Comparison of ENCODE assay signal across 8 mouse cellular contexts in genomic region chr3:90432811-90433219, GRCm38 (mm10). TPM values are rescaled to one million over a fixed set of nuclear protein-coding genes. Genes with fewer than 3 reads are reported as not detected.
DNase-seq lines count a peak whose midpoint lies in the region; ATAC-seq and TF ChIP-seq lines count a peak whose summit lies in the region.

No protein-coding gene starts in this region.

- TF ChIP-seq CTCF in thymus, adult 2 months (IDR thresholded peaks at IDR 0.05; ENCODE audit: borderline replicate concordance, control insufficient read depth, extremely low read depth, insufficient read depth, low read length, poor library complexity): no peak
- no peak for TF ChIP-seq CTCF in intestine, postnatal 0 days (IDR thresholded peaks at IDR 0.05; ENCODE audit: low read depth)
- no peak for TF ChIP-seq CTCF in liver, adult 2 months (IDR thresholded peaks at IDR 0.05; ENCODE audit: low read depth, low read length)

- H3K4me2 ChIP-seq in forebrain, embryonic 15.5 days (replicated peaks): peak overlapping the region; percentile 96
- H3K4me2 ChIP-seq in intestine, postnatal 0 days (replicated peaks; ENCODE audit: low read depth): peak overlapping the region; percentile 96
- peak overlapping the region; percentile 91 for H3K4me2 ChIP-seq in midbrain, embryonic 16.5 days (ENCODE audit: low read length)

- no peaks in the 10 kb centered on the region for H3K9me3 ChIP-seq in forebrain, embryonic 15.5 days
- H3K9me3 ChIP-seq in intestine, postnatal 0 days (ENCODE audit: control insufficient read depth): no peaks in the 10 kb centered on the region
- H3K9me3 ChIP-seq in midbrain, embryonic 16.5 days (replicated peaks; ENCODE audit: control insufficient read depth, low read length, poor library complexity, severe bottlenecking): no peaks in the 10 kb centered on the region

- peak; percentile 20; the same call in 1 of the 2 replicates for ATAC-seq in forebrain, embryonic 15.5 days (replicated peaks)
- peak; percentile 11; the same call in 1 of the 2 replicates for ATAC-seq in intestine, postnatal 0 days
- peak; percentile 36 for ATAC-seq in midbrain, embryonic 16.5 days
- ATAC-seq in CD4-positive, CD25-positive, alpha-beta regulatory T cell, adult 4 months: no peak

- WGBS in thymus, adult 2 months: under 1% methylated on average over 12 of the region's 12 CpGs
- 0% methylated on average over 12 of the region's 12 CpGs for WGBS in forebrain, embryonic 15.5 days
- 3% methylated on average over 12 of the region's 12 CpGs for WGBS in intestine, postnatal 0 days
- WGBS in liver, adult 2 months: 2% methylated on average over 11 of the region's 12 CpGs
- under 1% methylated on average over 12 of the region's 12 CpGs for WGBS in midbrain, embryonic 16.5 days

- H3K36me3 ChIP-seq in thymus, adult 2 months (ENCODE audit: control insufficient read depth, insufficient read depth, low read length): no peaks in the 10 kb centered on the region
- H3K36me3 ChIP-seq in forebrain, embryonic 15.5 days: no peaks in the 10 kb centered on the region
- no peaks in the 10 kb centered on the region for H3K36me3 ChIP-seq in intestine, postnatal 0 days (ENCODE audit: control insufficient read depth, insufficient read depth)
- H3K36me3 ChIP-seq in liver, adult 2 months (ENCODE audit: control insufficient read depth, insufficient read depth, low read length): no peaks in the 10 kb centered on the region
- no peaks in the 10 kb centered on the region for H3K36me3 ChIP-seq in midbrain, embryonic 16.5 days (ENCODE audit: control insufficient read depth, insufficient read depth, low read length)

- peaks cover 8% of the 10 kb centered on the region for H3K4me1 ChIP-seq in thymus, adult 2 months (replicated peaks; ENCODE audit: control insufficient read depth, insufficient read depth, low read length)
- peaks cover 8% of the 10 kb centered on the region for H3K4me1 ChIP-seq in brown adipose tissue, adult 24 weeks (ENCODE audit: control insufficient read depth, insufficient read depth, insufficient read length, low read length)
- H3K4me1 ChIP-seq in forebrain, embryonic 15.5 days: peaks cover 24% of the 10 kb centered on the region
- H3K4me1 ChIP-seq in intestine, postnatal 0 days (replicated peaks; ENCODE audit: control insufficient read depth, insufficient read depth, low read length): peaks cover 5% of the 10 kb centered on the region; the same call in 1 of the 2 replicates
- H3K4me1 ChIP-seq in liver, adult 2 months (ENCODE audit: control insufficient read depth, insufficient read depth, low read length): peaks cover 2% of the 10 kb centered on the region; the same call in 1 of the 2 replicates
- H3K4me1 ChIP-seq in midbrain, embryonic 16.5 days (ENCODE audit: control insufficient read depth, insufficient read depth, low read length): peaks cover 22% of the 10 kb centered on the region

- no peaks in the 10 kb centered on the region for H3K27me3 ChIP-seq in thymus, adult 2 months (ENCODE audit: control insufficient read depth, insufficient read depth, low read length)
- H3K27me3 ChIP-seq in forebrain, embryonic 15.5 days: no peaks in the 10 kb centered on the region; the same call in 1 of the 2 replicates
- H3K27me3 ChIP-seq in intestine, postnatal 0 days (replicated peaks; ENCODE audit: control insufficient read depth, insufficient read depth, low read length): no peaks in the 10 kb centered on the region
- H3K27me3 ChIP-seq in liver, adult 2 months (ENCODE audit: control insufficient read depth, insufficient read depth, low read length): no peaks in the 10 kb centered on the region
- no peaks in the 10 kb centered on the region for H3K27me3 ChIP-seq in midbrain, embryonic 16.5 days (ENCODE audit: control insufficient read depth, insufficient read depth, low read depth, low read length)

- peaks cover 4% of the 10 kb centered on the region; the same call in 1 of the 2 replicates for H3K79me2 ChIP-seq in liver, adult 2 months (ENCODE audit: control insufficient read depth, insufficient read depth, low read length)

- peak overlapping the region; percentile 90 for H3K9ac ChIP-seq in forebrain, embryonic 15.5 days (replicated peaks)
- H3K9ac ChIP-seq in intestine, postnatal 0 days (ENCODE audit: low read depth, low read length): peak overlapping the region; percentile 86
- peak overlapping the region; percentile 78 for H3K9ac ChIP-seq in liver, adult 2 months (ENCODE audit: low read depth, low read length)
- peak overlapping the region; percentile 94 for H3K9ac ChIP-seq in midbrain, embryonic 16.5 days (ENCODE audit: low read depth, low read length)

- H3K4me3 ChIP-seq in thymus, adult 2 months (ENCODE audit: control insufficient read depth, insufficient read depth, low read length): peak overlapping the region; percentile 66
- H3K4me3 ChIP-seq in brown adipose tissue, adult 24 weeks (ENCODE audit: insufficient read depth, low read depth, low read length): peak overlapping the region; percentile 71
- peak overlapping the region; percentile 71 for H3K4me3 ChIP-seq in forebrain, embryonic 15.5 days
- H3K4me3 ChIP-seq in intestine, postnatal 0 days (ENCODE audit: low read depth, low read length): peak overlapping the region; percentile 69
- H3K4me3 ChIP-seq in liver, adult 2 months (ENCODE audit: insufficient read depth, low read depth, low read length): peak overlapping the region; percentile 76
- peak overlapping the region; percentile 71 for H3K4me3 ChIP-seq in midbrain, embryonic 16.5 days (ENCODE audit: low read depth, low read length)

- TF ChIP-seq POLR2A in thymus, adult 2 months (IDR thresholded peaks at IDR 0.05; ENCODE audit: control insufficient read depth, extremely low read depth, insufficient read depth, low read length, poor library complexity): no peak
- no peak for TF ChIP-seq POLR2A in liver, adult 2 months (IDR thresholded peaks at IDR 0.05; ENCODE audit: extremely low read depth, insufficient read depth, low read length)

- no peak for DNase-seq in thymus, adult 2 months
- DNase-seq in thymus, postnatal 25 days: no peak
- DNase-seq in liver, adult 2 months (ENCODE audit: extremely low read depth, low read depth, low spot score): peak; percentile 16

- peak overlapping the region; percentile 70 for H3K27ac ChIP-seq in thymus, adult 2 months (ENCODE audit: control insufficient read depth, insufficient read depth, low read length)
- peak overlapping the region; percentile 89 for H3K27ac ChIP-seq in brown adipose tissue, adult 24 weeks (replicated peaks; ENCODE audit: low read depth, low read length)
- peak overlapping the region; percentile 94 for H3K27ac ChIP-seq in forebrain, embryonic 15.5 days (replicated peaks)
- H3K27ac ChIP-seq in intestine, postnatal 0 days (ENCODE audit: low read depth, low read length): peak overlapping the region; percentile 97
- peak overlapping the region; percentile 84 for H3K27ac ChIP-seq in liver, adult 2 months (replicated peaks; ENCODE audit: insufficient read depth, low read depth, low read length)
- H3K27ac ChIP-seq in midbrain, embryonic 16.5 days (ENCODE audit: low read length): peak overlapping the region; percentile 95

RNA-seq across cellular contexts. Expression of gene Ints3, which starts 0.6 kb away (rescaled TPM):
- 46.2 and 47.4 TPM in 2 replicates for polyA plus RNA-seq in thymus, adult 2 months (2012; rRNA removed)
- 12.6 and 13.2 TPM in 2 replicates for polyA plus RNA-seq in brown adipose tissue, adult 24 weeks (2012; ENCODE audit: insufficient read depth, insufficient read length, missing spikeins)
- 33.6 and 36.5 TPM in 2 replicates for polyA plus RNA-seq in forebrain, embryonic 15.5 days (2015; fragmentation: Nextera tagmentation; extraction: Ambion mirVana)
- 8.8 and 9.7 TPM in 2 replicates for polyA plus RNA-seq in intestine, postnatal 0 days (2015; fragmentation: Nextera tagmentation; extraction: Ambion mirVana)
- total RNA-seq in liver, adult 2 months (2014; rRNA removed): 8.9 and 11.3 TPM in 2 replicates
- 11.4 and 12.4 TPM in 2 replicates for polyA plus RNA-seq in liver, adult 2 months (2012; rRNA removed)
- polyA plus RNA-seq in midbrain, embryonic 16.5 days (2015; fragmentation: Nextera tagmentation; extraction: Ambion mirVana): 30.8 and 31.7 TPM in 2 replicates
- 10 to 100 TPM; 16.9 to 17.9 TPM for polyA plus RNA-seq in CD4-positive, CD25-positive, alpha-beta regulatory T cell, adult 4 months (2017; shearing (Covaris generic))

RNA-seq across cellular contexts. Expression of gene Npr1, which starts 32.9 kb away (rescaled TPM):
- polyA plus RNA-seq in thymus, adult 2 months (2012; rRNA removed): 9.2 and 11.4 TPM in 2 replicates
- 18.0 and 27.9 TPM in 2 replicates for polyA plus RNA-seq in brown adipose tissue, adult 24 weeks (2012; ENCODE audit: insufficient read depth, insufficient read length, missing spikeins)
- polyA plus RNA-seq in forebrain, embryonic 15.5 days (2015; fragmentation: Nextera tagmentation; extraction: Ambion mirVana): 1.6 TPM in 2 replicates
- polyA plus RNA-seq in intestine, postnatal 0 days (2015; fragmentation: Nextera tagmentation; extraction: Ambion mirVana): 3.4 and 4.2 TPM in 2 replicates
- total RNA-seq in liver, adult 2 months (2014; rRNA removed): 5.6 and 8.3 TPM in 2 replicates
- 10.2 and 13.2 TPM in 2 replicates for polyA plus RNA-seq in liver, adult 2 months (2012; rRNA removed)
- polyA plus RNA-seq in midbrain, embryonic 16.5 days (2015; fragmentation: Nextera tagmentation; extraction: Ambion mirVana): 1.9 TPM in 2 replicates
- not detected for polyA plus RNA-seq in CD4-positive, CD25-positive, alpha-beta regulatory T cell, adult 4 months (2017; shearing (Covaris generic))

RNA-seq across cellular contexts. Expression of gene Slc27a3, which starts 43.1 kb away (rescaled TPM):
- 15.0 and 21.2 TPM in 2 replicates for polyA plus RNA-seq in thymus, adult 2 months (2012; rRNA removed)
- 0.52 and 2.1 TPM in 2 replicates for polyA plus RNA-seq in brown adipose tissue, adult 24 weeks (2012; ENCODE audit: insufficient read depth, insufficient read length, missing spikeins)
- 18.5 and 18.8 TPM in 2 replicates for polyA plus RNA-seq in forebrain, embryonic 15.5 days (2015; fragmentation: Nextera tagmentation; extraction: Ambion mirVana)
- 2.5 and 2.9 TPM in 2 replicates for polyA plus RNA-seq in intestine, postnatal 0 days (2015; fragmentation: Nextera tagmentation; extraction: Ambion mirVana)
- total RNA-seq in liver, adult 2 months (2014; rRNA removed): 0.37 and 1.1 TPM in 2 replicates
- 1.00 and 2.3 TPM in 2 replicates for polyA plus RNA-seq in liver, adult 2 months (2012; rRNA removed)
- 30.7 and 33.8 TPM in 2 replicates for polyA plus RNA-seq in midbrain, embryonic 16.5 days (2015; fragmentation: Nextera tagmentation; extraction: Ambion mirVana)
- polyA plus RNA-seq in CD4-positive, CD25-positive, alpha-beta regulatory T cell, adult 4 months (2017; shearing (Covaris generic)): under 1 TPM in 1 of 2 experiments, not detected in 1; 0.19 TPM

RNA-seq across cellular contexts. Expression of gene Ilf2, which starts 43.1 kb away (rescaled TPM):
- polyA plus RNA-seq in thymus, adult 2 months (2012; rRNA removed): 50.1 and 50.8 TPM in 2 replicates
- 30.2 and 30.6 TPM in 2 replicates for polyA plus RNA-seq in brown adipose tissue, adult 24 weeks (2012; ENCODE audit: insufficient read depth, insufficient read length, missing spikeins)
- 333 and 340 TPM in 2 replicates for polyA plus RNA-seq in forebrain, embryonic 15.5 days (2015; fragmentation: Nextera tagmentation; extraction: Ambion mirVana)
- 38.3 and 40.7 TPM in 2 replicates for polyA plus RNA-seq in intestine, postnatal 0 days (2015; fragmentation: Nextera tagmentation; extraction: Ambion mirVana)
- total RNA-seq in liver, adult 2 months (2014; rRNA removed): 13.2 and 16.0 TPM in 2 replicates
- polyA plus RNA-seq in liver, adult 2 months (2012; rRNA removed): 6.5 and 6.9 TPM in 2 replicates
- 260 and 272 TPM in 2 replicates for polyA plus RNA-seq in midbrain, embryonic 16.5 days (2015; fragmentation: Nextera tagmentation; extraction: Ambion mirVana)
- polyA plus RNA-seq in CD4-positive, CD25-positive, alpha-beta regulatory T cell, adult 4 months (2017; shearing (Covaris generic)): 100 to 1,000 TPM; 113 to 125 TPM

RNA-seq across cellular contexts. Expression of gene Snapin, which starts 58.0 kb away (rescaled TPM):
- 20.8 and 27.8 TPM in 2 replicates for polyA plus RNA-seq in thymus, adult 2 months (2012; rRNA removed)
- polyA plus RNA-seq in brown adipose tissue, adult 24 weeks (2012; ENCODE audit: insufficient read depth, insufficient read length, missing spikeins): 55.5 and 71.6 TPM in 2 replicates
- polyA plus RNA-seq in forebrain, embryonic 15.5 days (2015; fragmentation: Nextera tagmentation; extraction: Ambion mirVana): 76.1 and 81.8 TPM in 2 replicates
- polyA plus RNA-seq in intestine, postnatal 0 days (2015; fragmentation: Nextera tagmentation; extraction: Ambion mirVana): 53.1 and 53.9 TPM in 2 replicates
- total RNA-seq in liver, adult 2 months (2014; rRNA removed): 12.8 and 18.5 TPM in 2 replicates
- 10.4 and 10.6 TPM in 2 replicates for polyA plus RNA-seq in liver, adult 2 months (2012; rRNA removed)
- polyA plus RNA-seq in midbrain, embryonic 16.5 days (2015; fragmentation: Nextera tagmentation; extraction: Ambion mirVana): 85.1 and 86.6 TPM in 2 replicates
- 10 to 100 TPM; 60.4 to 65.0 TPM for polyA plus RNA-seq in CD4-positive, CD25-positive, alpha-beta regulatory T cell, adult 4 months (2017; shearing (Covaris generic))
